ENCODE assay signal across 22 mouse cellular contexts in genomic region chr13:38472636-38473035, GRCm38 (mm10).
"Had no signal": no experiment of that assay in that cellular context is flagged by ENCODE, and none has a peak within 500 bp of the region (broad histone marks: within the 10 kb centered on the region; RNA-seq: fewer than 3 reads in every experiment).

No protein-coding gene starts in this region.

- H3K4me1 ChIP-seq: liver, embryonic 12.5 days; liver, embryonic 15.5 days; lung, embryonic 15.5 days had no signal

- DNase-seq: kidney, adult 2 months; kidney, postnatal 25 days; layer of hippocampus, adult 9-11 months; liver; lung, adult 18-20 months; lung, postnatal 10 days; lung, postnatal 4 days; retina, postnatal 1 day; right cerebral cortex, postnatal 25 days; thymus, adult 2 months; thymus, postnatal 25 days had no signal

- H3K4me3 ChIP-seq: layer of hippocampus, adult 2 months; limb, embryonic 10.5 days; limb, embryonic 13.5 days; liver, embryonic 12.5 days; liver, embryonic 15.5 days; lung, embryonic 15.5 days; midbrain, embryonic 12.5 days; midbrain, embryonic 15.5 days; myocyte; neural tube, embryonic 13.5 days had no signal

- H3K36me3 ChIP-seq: limb, embryonic 10.5 days; limb, embryonic 13.5 days; liver, embryonic 12.5 days; liver, embryonic 15.5 days; lung, embryonic 15.5 days; midbrain, embryonic 12.5 days; midbrain, embryonic 15.5 days; neural tube, embryonic 13.5 days had no signal

- H3K4me2 ChIP-seq: limb, embryonic 13.5 days; liver, embryonic 12.5 days; liver, embryonic 15.5 days; lung, embryonic 15.5 days; midbrain, embryonic 12.5 days; midbrain, embryonic 15.5 days; neural tube, embryonic 13.5 days had no signal

- ATAC-seq: liver, embryonic 12.5 days; midbrain, embryonic 15.5 days had no signal

- H3K27me3 ChIP-seq: limb, embryonic 13.5 days; liver, embryonic 12.5 days; liver, embryonic 15.5 days; lung, embryonic 15.5 days; midbrain, embryonic 12.5 days; midbrain, embryonic 15.5 days; neural tube, embryonic 13.5 days had no signal

- H3K9ac ChIP-seq: limb, embryonic 13.5 days; liver, embryonic 12.5 days; liver, embryonic 15.5 days; lung, embryonic 15.5 days; midbrain, embryonic 12.5 days; midbrain, embryonic 15.5 days; neural tube, embryonic 13.5 days had no signal

- H3K27ac ChIP-seq: kidney, postnatal 0 days; layer of hippocampus, adult 2 months; limb, embryonic 10.5 days; limb, embryonic 13.5 days; liver, embryonic 12.5 days; liver, embryonic 15.5 days; lung, embryonic 15.5 days; midbrain, embryonic 12.5 days; midbrain, embryonic 15.5 days; neural tube, embryonic 13.5 days had no signal

- H3K9me3 ChIP-seq: limb, embryonic 10.5 days; limb, embryonic 13.5 days; liver, embryonic 12.5 days; liver, embryonic 15.5 days; lung, embryonic 15.5 days; midbrain, embryonic 12.5 days; midbrain, embryonic 15.5 days; neural tube, embryonic 13.5 days had no signal
